Mouse (Mus musculus): ENCODE data around the gene Kirrel3. TPM values are rescaled to one million over a fixed set of nuclear protein-coding genes. Genes with fewer than 3 reads are reported as not detected.

Kirrel3 gene
- polyA plus RNA-seq, 1 experiment from 2014 or later, result 44.4 TPM

DNA sequence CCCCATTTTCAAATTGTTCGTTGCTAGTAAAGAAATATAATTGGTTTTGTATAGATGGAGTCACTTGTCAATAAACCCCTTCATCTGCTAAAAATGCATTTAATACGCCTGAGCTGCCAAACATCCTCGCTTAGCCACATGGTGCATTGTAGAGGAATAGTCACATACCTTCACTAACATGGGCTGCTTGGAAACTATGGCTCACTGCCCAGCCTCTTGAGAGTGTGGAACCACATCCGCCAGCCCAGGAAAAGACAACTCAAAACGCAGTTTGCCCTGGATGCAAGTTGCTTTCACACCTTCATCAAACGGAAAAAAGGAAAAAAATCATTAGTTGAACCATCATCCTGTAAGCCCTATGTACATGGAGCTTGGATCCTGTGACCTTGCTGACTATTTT lies 472.0 kb downstream of the Kirrel3 start:
- ATAC-seq (ENCODE audit: low read depth), result no peak
- WGBS, result 81% methylated on average over 6 of the region's 6 CpGs

GRCm38 (mm10) chr9:34958183-34958830 lies 472.6 kb downstream of the Kirrel3 start:
- no peak overlapping the region for H3K9ac ChIP-seq (replicated peaks; ENCODE audit: low read depth, low read length)
- H3K4me3 ChIP-seq (ENCODE audit: low read depth, low read length), result no peak overlapping the region
- no peak overlapping the region for H3K4me2 ChIP-seq (ENCODE audit: low read depth, low read length)
- no peaks in the 10 kb centered on the region for H3K27me3 ChIP-seq (ENCODE audit: control insufficient read depth, insufficient read depth, low read length)
- peaks cover 13% of the 10 kb centered on the region; the same call in 1 of the 2 replicates for H3K4me1 ChIP-seq (ENCODE audit: control insufficient read depth, insufficient read depth, low read length)
- H3K9me3 ChIP-seq (ENCODE audit: control insufficient read depth, low read length), result no peaks in the 10 kb centered on the region
- H3K27ac ChIP-seq (ENCODE audit: low read depth, low read length), result no peak overlapping the region
- no peaks in the 10 kb centered on the region for H3K36me3 ChIP-seq (ENCODE audit: control insufficient read depth, insufficient read depth, low read length)
- ATAC-seq (ENCODE audit: low read depth), result no peak
- WGBS, result 74% methylated on average over 5 of the region's 5 CpGs

More for the DNA sequence above, 472.0 kb downstream of the Kirrel3 start:
- Histone ChIP-seq H3K36me3 (ENCODE audit: control insufficient read depth, insufficient read depth, low read length) (no peaks in the 10 kb centered on the region), H3K27me3 (ENCODE audit: control insufficient read depth, insufficient read depth, low read length) (no peaks in the 10 kb centered on the region), H3K9me3 (ENCODE audit: control insufficient read depth, low read length) (no peaks in the 10 kb centered on the region), H3K4me1 (ENCODE audit: control insufficient read depth, insufficient read depth, low read length) (peaks cover 13% of the 10 kb centered on the region; the same call in 1 of the 2 replicates), H3K4me2 (ENCODE audit: low read depth, low read length) (no peak overlapping the region), H3K4me3 (ENCODE audit: low read depth, low read length) (no peak overlapping the region), H3K27ac (ENCODE audit: low read depth, low read length) (no peak overlapping the region), H3K9ac (replicated peaks; ENCODE audit: low read depth, low read length) (no peak overlapping the region)

DNA sequence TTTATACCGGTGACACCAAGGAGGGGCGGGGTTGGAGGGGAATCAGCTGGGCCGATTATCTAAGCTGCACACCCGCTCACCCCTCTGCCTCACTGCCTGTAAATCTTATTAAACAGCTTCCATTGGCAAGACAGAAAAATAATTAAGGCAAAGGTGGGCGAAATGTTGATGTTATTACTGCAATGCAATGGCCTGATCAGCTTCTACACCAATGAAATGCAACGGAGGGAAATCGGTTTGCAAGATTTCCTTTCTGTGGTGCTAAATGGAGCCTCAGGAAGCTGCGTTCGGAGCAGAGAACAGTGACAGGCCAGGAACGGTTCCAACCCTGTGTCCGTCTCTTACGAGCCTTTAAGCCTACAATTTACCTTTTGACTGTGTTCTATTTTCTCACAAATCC lies 475.0 kb downstream of the Kirrel3 start:
- Histone ChIP-seq H3K4me1 (ENCODE audit: control insufficient read depth, insufficient read depth, low read length) (peaks cover 29% of the 10 kb centered on the region), H3K36me3 (ENCODE audit: control insufficient read depth, insufficient read depth, low read length) (no peaks in the 10 kb centered on the region), H3K4me2 (ENCODE audit: low read depth, low read length) (no peak overlapping the region), H3K27me3 (ENCODE audit: control insufficient read depth, insufficient read depth, low read length) (no peaks in the 10 kb centered on the region), H3K9ac (replicated peaks; ENCODE audit: low read depth, low read length) (no peak overlapping the region), H3K4me3 (ENCODE audit: low read depth, low read length) (no peak overlapping the region), H3K27ac (ENCODE audit: low read depth, low read length) (no peak overlapping the region), H3K9me3 (ENCODE audit: control insufficient read depth, low read length) (no peaks in the 10 kb centered on the region)
- 49% methylated on average over 12 of the region's 12 CpGs for WGBS
- ATAC-seq (ENCODE audit: low read depth), result no peak

DNA sequence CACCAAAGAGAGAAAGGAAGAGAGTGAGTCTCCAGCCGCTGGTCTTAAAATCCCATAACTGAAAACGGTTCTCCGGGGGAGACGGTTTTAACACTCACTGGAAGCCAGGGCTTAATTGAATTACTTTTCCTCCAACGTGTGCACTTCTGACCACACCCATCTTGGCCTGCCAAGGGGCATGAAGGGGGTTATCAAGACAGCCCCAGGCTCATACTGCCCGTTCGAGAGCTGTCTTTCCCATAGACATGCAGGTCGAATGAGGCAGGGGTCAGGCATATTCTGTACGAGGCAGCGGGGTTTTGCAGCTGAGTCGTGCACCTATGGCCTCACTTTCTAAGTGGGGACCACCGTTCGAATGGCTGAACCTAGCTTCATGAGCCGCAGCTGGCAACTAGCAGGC lies 475.5 kb downstream of the Kirrel3 start:
- H3K4me3 ChIP-seq (ENCODE audit: low read depth, low read length), result no peak overlapping the region
- no peak overlapping the region for H3K9ac ChIP-seq (replicated peaks; ENCODE audit: low read depth, low read length)
- no peak overlapping the region for H3K4me2 ChIP-seq (ENCODE audit: low read depth, low read length)
- H3K4me1 ChIP-seq (ENCODE audit: control insufficient read depth, insufficient read depth, low read length), result peaks cover 29% of the 10 kb centered on the region
- H3K36me3 ChIP-seq (ENCODE audit: control insufficient read depth, insufficient read depth, low read length), result no peaks in the 10 kb centered on the region
- H3K9me3 ChIP-seq (ENCODE audit: control insufficient read depth, low read length), result no peaks in the 10 kb centered on the region
- 63% methylated on average over 14 of the region's 14 CpGs for WGBS
- H3K27me3 ChIP-seq (ENCODE audit: control insufficient read depth, insufficient read depth, low read length), result no peaks in the 10 kb centered on the region
- no peak overlapping the region for H3K27ac ChIP-seq (ENCODE audit: low read depth, low read length)
- no peak for ATAC-seq (ENCODE audit: low read depth)

- 95% methylated on average over 4 of the region's 4 CpGs for WGBS
- no peak for ATAC-seq (ENCODE audit: low read depth)
- H3K4me3 ChIP-seq (ENCODE audit: low read depth, low read length), result no peak overlapping the region
- H3K9me3 ChIP-seq (ENCODE audit: control insufficient read depth, low read length), result no peaks in the 10 kb centered on the region
- no peak overlapping the region for H3K27ac ChIP-seq (ENCODE audit: low read depth, low read length)
- H3K4me1 ChIP-seq (ENCODE audit: control insufficient read depth, insufficient read depth, low read length), result peaks cover 29% of the 10 kb centered on the region
- H3K4me2 ChIP-seq (ENCODE audit: low read depth, low read length), result no peak overlapping the region
- no peaks in the 10 kb centered on the region for H3K36me3 ChIP-seq (ENCODE audit: control insufficient read depth, insufficient read depth, low read length)
- no peak overlapping the region for H3K9ac ChIP-seq (replicated peaks; ENCODE audit: low read depth, low read length)
- H3K27me3 ChIP-seq (ENCODE audit: control insufficient read depth, insufficient read depth, low read length), result no peaks in the 10 kb centered on the region
Observed at GRCm38 (mm10) chr9:34962251-34962650, 476.6 kb downstream of the Kirrel3 start.

DNA sequence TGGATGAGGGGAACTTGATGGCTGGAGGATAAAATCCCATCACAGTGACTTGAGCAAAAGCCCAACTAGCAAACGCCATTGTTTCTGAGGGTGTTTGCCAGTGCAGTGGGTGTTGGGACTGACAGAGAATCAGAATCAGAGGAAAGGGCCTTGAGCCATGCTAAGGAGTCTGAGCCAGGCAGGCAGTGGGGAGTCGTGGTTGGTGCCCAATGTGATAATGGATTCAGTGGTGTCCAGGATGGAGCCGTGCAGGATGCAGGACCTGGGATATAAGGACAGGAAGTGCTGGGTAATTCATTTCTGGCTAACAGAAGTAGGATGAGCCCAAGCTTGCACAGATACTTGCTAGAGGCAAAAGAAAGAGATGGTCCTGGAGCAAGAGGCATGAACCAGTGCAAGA lies 477.9 kb downstream of the Kirrel3 start:
- H3K4me3 ChIP-seq (ENCODE audit: low read depth, low read length), result no peak overlapping the region
- H3K27me3 ChIP-seq (ENCODE audit: control insufficient read depth, insufficient read depth, low read length), result no peaks in the 10 kb centered on the region
- no peak overlapping the region for H3K4me2 ChIP-seq (ENCODE audit: low read depth, low read length)
- WGBS, result 77% methylated on average over 3 of the region's 3 CpGs
- no peak for ATAC-seq (ENCODE audit: low read depth)
- H3K27ac ChIP-seq (ENCODE audit: low read depth, low read length), result no peak overlapping the region
- H3K36me3 ChIP-seq (ENCODE audit: control insufficient read depth, insufficient read depth, low read length), result no peaks in the 10 kb centered on the region
- no peaks in the 10 kb centered on the region for H3K9me3 ChIP-seq (ENCODE audit: control insufficient read depth, low read length)
- peaks cover 34% of the 10 kb centered on the region for H3K4me1 ChIP-seq (ENCODE audit: control insufficient read depth, insufficient read depth, low read length)
- no peak overlapping the region for H3K9ac ChIP-seq (replicated peaks; ENCODE audit: low read depth, low read length)

- no peak overlapping the region for H3K9ac ChIP-seq (replicated peaks; ENCODE audit: low read depth, low read length)
- H3K9me3 ChIP-seq (ENCODE audit: control insufficient read depth, low read length), result no peaks in the 10 kb centered on the region
- no peak overlapping the region for H3K4me2 ChIP-seq (ENCODE audit: low read depth, low read length)
- H3K27ac ChIP-seq (ENCODE audit: low read depth, low read length), result peak overlapping the region; percentile 70; the same call in 1 of the 2 replicates
- WGBS, result 47% methylated on average over 14 of the region's 14 CpGs
- H3K27me3 ChIP-seq (ENCODE audit: control insufficient read depth, insufficient read depth, low read length), result no peaks in the 10 kb centered on the region
- H3K4me1 ChIP-seq (ENCODE audit: control insufficient read depth, insufficient read depth, low read length), result peaks cover 34% of the 10 kb centered on the region
- no peak overlapping the region for H3K4me3 ChIP-seq (ENCODE audit: low read depth, low read length)
- ATAC-seq (ENCODE audit: low read depth), result peak; percentile 57
- no peaks in the 10 kb centered on the region for H3K36me3 ChIP-seq (ENCODE audit: control insufficient read depth, insufficient read depth, low read length)
Observed at GRCm38 (mm10) chr9:34964172-34965040, 478.7 kb downstream of the Kirrel3 start.

- 10% methylated on average over 4 of the region's 4 CpGs for WGBS
- ATAC-seq (ENCODE audit: low read depth), result peak; percentile 64
- Histone ChIP-seq H3K27ac (ENCODE audit: low read depth, low read length) (peak overlapping the region; percentile 70; the same call in 1 of the 2 replicates), H3K4me2 (ENCODE audit: low read depth, low read length) (no peak overlapping the region), H3K9ac (replicated peaks; ENCODE audit: low read depth, low read length) (no peak overlapping the region), H3K4me3 (ENCODE audit: low read depth, low read length) (no peak overlapping the region), H3K27me3 (ENCODE audit: control insufficient read depth, insufficient read depth, low read length) (no peaks in the 10 kb centered on the region), H3K9me3 (ENCODE audit: control insufficient read depth, low read length) (no peaks in the 10 kb centered on the region), H3K36me3 (ENCODE audit: control insufficient read depth, insufficient read depth, low read length) (no peaks in the 10 kb centered on the region), H3K4me1 (ENCODE audit: control insufficient read depth, insufficient read depth, low read length) (peaks cover 34% of the 10 kb centered on the region)
Observed at GRCm38 (mm10) chr9:34965041-34965415, 479.3 kb downstream of the Kirrel3 start.

GRCm38 (mm10) chr9:34967772-34968171 lies 482.1 kb downstream of the Kirrel3 start:
- WGBS, result 27% methylated on average over 6 of the region's 6 CpGs
- Histone ChIP-seq H3K4me3 (ENCODE audit: low read depth, low read length) (no peak overlapping the region), H3K4me2 (ENCODE audit: low read depth, low read length) (no peak overlapping the region), H3K9ac (replicated peaks; ENCODE audit: low read depth, low read length) (no peak overlapping the region), H3K27ac (ENCODE audit: low read depth, low read length) (no peak overlapping the region), H3K4me1 (ENCODE audit: control insufficient read depth, insufficient read depth, low read length) (peaks cover 21% of the 10 kb centered on the region), H3K36me3 (ENCODE audit: control insufficient read depth, insufficient read depth, low read length) (no peaks in the 10 kb centered on the region), H3K9me3 (ENCODE audit: control insufficient read depth, low read length) (no peaks in the 10 kb centered on the region), H3K27me3 (ENCODE audit: control insufficient read depth, insufficient read depth, low read length) (no peaks in the 10 kb centered on the region)
- no peak for ATAC-seq (ENCODE audit: low read depth)

Measured in neural tube, embryonic 14.5 days (tissue).